Mouse (Mus musculus) right cerebral cortex, postnatal 14 days (tissue): ENCODE measurements around the gene 6720489N17Rik.
"Not testable (repeated sequence)": the region's sequence is repeated elsewhere in the genome, so short reads cannot be mapped to it uniquely, and the experiment has no call there.

Experiments
- DNase-seq: peaks from one replicate; pipeline ENCODE4 v3.0.0; 2022

The 6720489N17Rik gene

GRCm38 (mm10) chr13:62623577-62624276 lies at the start of gene 6720489N17Rik:
6720489N17Rik (minus strand) TSS chr13:62624182.
- DNase-seq: peak; percentile 57

GRCm38 (mm10) chr13:62653369-62653743 lies 29.4 kb upstream of the 6720489N17Rik start:
- DNase-seq: no peak

GRCm38 (mm10) chr13:62652681-62653368 lies 28.8 kb upstream of the 6720489N17Rik start:
- peak; percentile 41 for DNase-seq

GRCm38 (mm10) chr13:62627071-62627470 lies 3.1 kb upstream of the 6720489N17Rik start:
- DNase-seq: peak; percentile 6

- not testable (repeated sequence) for DNase-seq
Observed at GRCm38 (mm10) chr13:62624277-62624665, 289 bp upstream of the 6720489N17Rik start.

GRCm38 (mm10) chr13:62617449-62617848 lies 6.5 kb downstream of the 6720489N17Rik start:
- DNase-seq: not testable (repeated sequence)

GRCm38 (mm10) chr13:62571099-62571498 lies 52.9 kb downstream of the 6720489N17Rik start, which contains the start of gene Zfp934:
Zfp934 (minus strand) TSS chr13:62571199.
- not testable (repeated sequence) for DNase-seq

- not testable (repeated sequence) for DNase-seq
Observed at GRCm38 (mm10) chr13:62561696-62562095, 62.3 kb downstream of the 6720489N17Rik start.

GRCm38 (mm10) chr13:62558189-62559110 lies 65.5 kb downstream of the 6720489N17Rik start, which contains the start of gene Zfp935:
Zfp935 (minus strand) TSS chr13:62558511.
- peak; percentile 39 for DNase-seq
